Mouse (Mus musculus) stomach, postnatal 0 days (tissue): Measurements from ENCODE around the gene Rab27a.

ENCODE experiments used
- CTCF ChIP-seq: IDR thresholded peaks from 2 replicates; pipeline ENCODE4 v1.5.1; 2016; ENCODE audit warnings: antibody characterized with exemption, low read depth, mild to moderate bottlenecking, moderate library complexity
- EP300 ChIP-seq: optimal IDR thresholded peaks from 2 replicates; pipeline ENCODE3; 2016; ENCODE audit warnings: antibody characterized with exemption

- TF ChIP-seq CTCF (no peak), EP300 (no peak)
Observed at GRCm38 (mm10) chr9:73103880-73104198, 59.2 kb downstream of the Rab27a start.
